Mouse (Mus musculus) kidney, adult 2 months (tissue): ENCODE results near the gene Prkaa1. TPM values are rescaled to one million over a fixed set of nuclear protein-coding genes. Genes with fewer than 3 reads are reported as not detected.
"Not testable (repeated sequence)": the region's sequence is repeated elsewhere in the genome, so short reads cannot be mapped to it uniquely, and the experiment has no call there.

ENCODE experiments used
- DNase-seq: peaks from one replicate; pipeline ENCODE4 v3.0.0; 2021
- H3K27ac ChIP-seq: fragments of 200-500 bp; 2 replicates; pipeline ENCODE4 v1.5.1; 2012; ENCODE audit warnings: low read depth, low read length, control low read depth, inconsistent platforms; ENCODE audit not compliant: insufficient read depth
- H3K27me3 ChIP-seq: fragments of 200-500 bp; replicated peaks from 2 replicates; pipeline ENCODE4 v1.6.1; 2012; ENCODE audit warnings: mild to moderate bottlenecking, moderate library complexity, low read length, inconsistent platforms; ENCODE audit not compliant: control insufficient read depth, insufficient read depth
- H3K36me3 ChIP-seq: fragments of 200-500 bp; 2 replicates; pipeline ENCODE4 v1.6.1; 2012; ENCODE audit warnings: mild to moderate bottlenecking, moderate library complexity, low read length, inconsistent platforms; ENCODE audit not compliant: control insufficient read depth, insufficient read depth
- H3K4me1 ChIP-seq: fragments of 200-500 bp; 2 replicates; pipeline ENCODE4 v1.6.1; 2011; ENCODE audit warnings: low read length; ENCODE audit not compliant: control insufficient read depth, insufficient read depth
- H3K4me3 ChIP-seq: fragments of 200-500 bp; 2 replicates; pipeline ENCODE4 v1.5.1; 2011; ENCODE audit warnings: mild to moderate bottlenecking, low read depth, low read length, control low read depth; ENCODE audit not compliant: insufficient read depth
- CTCF ChIP-seq: fragments of 200-500 bp; conservative IDR thresholded peaks from 2 replicates; pipeline ENCODE4 v1.5.1; 2011; ENCODE audit warnings: low read depth, mild to moderate bottlenecking, control low read depth, low read length, moderate library complexity, mixed read lengths; ENCODE audit not compliant: insufficient read depth, insufficient read length
- POLR2A ChIP-seq: fragments of 200-500 bp; IDR thresholded peaks from one replicate; pipeline ENCODE4 v1.6.1; 2011; ENCODE audit warnings: low read depth, low read length, control low read depth
- WGBS: fragments of 180-500 bp; shearing (Covaris S2); methylation state at CpG from one replicate; pipeline ENCODE4 v1.1.7; 2018; 5-methylcytosine and 5-hydroxymethylcytosine counted together
- polyA plus RNA-seq: library from polyadenylated mRNA; depleted of rRNA; stranded (reverse); fragments of >200 nt; gene quantifications from 2 replicates; pipeline ENCODE4 v1.2.3, GENCODE M21; 2012

Gene Prkaa1
- polyA plus RNA-seq, 1 experiment, result 6.5 TPM

DNA sequence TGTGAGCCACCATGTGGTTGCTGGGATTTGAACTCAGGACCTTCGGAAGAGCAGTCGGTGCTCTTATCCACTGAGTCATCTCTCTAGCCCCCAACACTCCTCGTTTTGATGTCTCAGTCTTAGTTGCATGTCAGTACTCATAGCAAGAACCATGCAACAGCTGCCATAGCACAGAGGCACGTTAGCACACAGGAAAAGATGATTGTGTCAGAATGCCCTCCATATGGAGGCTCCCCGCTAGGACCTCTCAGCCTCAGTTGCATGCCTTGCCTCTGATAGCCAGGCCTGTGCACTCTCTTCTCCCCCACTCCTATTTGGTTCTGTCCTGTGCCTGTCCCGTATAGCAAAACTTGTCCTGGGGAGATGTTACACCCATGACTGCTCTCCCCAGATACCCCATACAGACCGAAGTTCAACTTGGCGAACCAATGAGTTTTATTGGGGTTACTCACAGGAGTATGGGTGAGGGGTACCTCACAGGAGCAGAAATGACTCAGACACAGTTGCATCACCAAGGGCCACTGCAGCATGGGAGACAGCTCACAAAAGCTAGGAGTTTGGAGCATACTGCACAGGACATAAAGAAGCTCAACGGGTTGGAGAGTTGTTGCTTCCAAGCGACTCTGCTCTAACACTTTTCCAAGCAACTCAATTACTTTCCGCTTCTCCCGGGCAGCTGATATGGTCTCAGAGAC, 14.4 kb upstream of the Prkaa1 start:
- no peaks in the 10 kb centered on the region for H3K27me3 ChIP-seq
- TF ChIP-seq POLR2A (no peak), CTCF (no peak)
- 94% methylated on average over 12 of the region's 12 CpGs for WGBS
- H3K27ac ChIP-seq, result no peak overlapping the region
- no peak for DNase-seq
- H3K36me3 ChIP-seq, result no peaks in the 10 kb centered on the region
- no peaks in the 10 kb centered on the region for H3K4me1 ChIP-seq
- no peak overlapping the region for H3K4me3 ChIP-seq

DNA sequence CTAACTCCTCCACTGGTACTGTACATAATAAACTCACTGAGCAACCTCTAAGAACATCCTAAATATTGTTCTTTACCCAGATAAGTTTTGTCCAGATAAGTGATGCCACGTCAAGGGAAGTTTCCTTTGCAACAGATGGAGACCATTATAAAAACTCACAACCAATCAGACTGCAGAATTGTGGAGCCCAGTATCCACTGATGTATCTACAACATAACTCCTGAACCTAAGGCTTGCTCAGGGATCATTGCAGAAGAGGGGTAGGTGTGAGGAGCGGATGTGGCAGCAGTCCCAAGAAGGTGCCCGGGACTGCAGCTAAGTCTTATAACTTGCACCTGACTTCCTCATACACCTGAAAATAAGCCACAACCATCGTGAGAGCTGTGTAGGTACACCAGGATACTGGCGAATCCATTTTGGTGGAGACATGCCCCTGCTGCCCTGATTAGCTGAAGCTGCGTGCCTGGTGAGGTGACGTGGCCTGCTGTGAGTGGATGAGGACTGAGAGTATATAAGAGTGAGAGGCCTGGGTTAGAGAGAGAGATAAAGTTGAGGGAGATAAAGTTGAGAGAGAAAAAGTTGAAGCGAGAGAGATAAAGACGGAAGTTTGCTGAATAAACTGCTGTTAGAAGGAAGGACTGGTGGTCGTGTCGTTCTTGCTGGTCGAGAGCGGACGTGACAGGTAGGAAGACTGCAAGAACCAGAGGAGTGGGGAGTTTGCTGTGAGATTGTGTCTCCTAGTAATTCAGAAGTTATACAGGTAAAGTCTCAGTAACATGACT, 12.6 kb upstream of the Prkaa1 start:
- H3K27me3 ChIP-seq, H3K4me1 ChIP-seq, DNase-seq, H3K4me3 ChIP-seq, H3K36me3 ChIP-seq, H3K27ac ChIP-seq: not testable (repeated sequence)
- WGBS, result 92% methylated on average over 14 of the region's 14 CpGs

DNA sequence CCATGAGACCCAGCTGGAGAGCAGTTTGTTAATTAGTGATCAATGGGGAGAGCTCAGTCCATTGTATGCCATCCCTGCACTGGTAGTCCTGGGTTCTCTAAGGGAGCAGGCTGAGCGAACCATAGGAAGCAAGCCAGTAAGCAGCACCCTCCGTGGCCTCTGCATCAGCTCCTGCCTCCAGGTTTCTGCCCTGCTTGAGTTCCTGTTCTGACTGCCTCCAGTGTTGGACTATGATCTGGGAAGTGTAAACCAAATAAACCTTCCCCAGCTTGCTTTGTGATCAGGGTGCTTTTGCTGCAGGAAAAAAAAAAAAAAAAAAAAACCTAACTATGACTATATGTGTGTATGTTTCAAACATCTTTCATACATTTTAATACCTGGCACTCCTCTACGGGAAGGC, 10.4 kb upstream of the Prkaa1 start:
- WGBS, result 79% methylated on average over 3 of the region's 3 CpGs

DNA sequence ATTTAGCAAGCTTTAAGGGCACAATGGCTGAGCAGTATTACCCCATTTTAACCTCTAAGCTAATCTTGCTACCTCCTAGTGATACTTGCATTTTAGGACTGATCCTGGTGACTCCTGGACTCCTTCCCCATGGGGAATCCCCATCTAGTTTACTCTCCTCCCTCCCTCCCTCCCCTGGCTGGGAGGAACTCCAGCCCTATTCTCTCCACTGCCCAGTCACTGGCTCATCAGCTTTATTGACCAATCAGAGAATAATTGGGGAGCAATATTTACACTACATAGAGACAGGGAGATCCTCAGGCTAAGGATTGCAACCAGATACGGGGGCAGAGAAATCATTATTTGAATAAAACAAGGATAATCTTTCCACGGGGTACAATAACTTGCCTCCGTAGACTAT, 9.5 kb upstream of the Prkaa1 start:
- TF ChIP-seq POLR2A (no peak), CTCF (no peak)
- H3K4me3 ChIP-seq, result no peak overlapping the region
- 69% methylated on average over 3 of the region's 3 CpGs for WGBS

More for the DNA sequence above, 10.4 kb upstream of the Prkaa1 start:
- H3K4me3 ChIP-seq, result no peak overlapping the region
- no peak for DNase-seq
- no peaks in the 10 kb centered on the region for H3K27me3 ChIP-seq
- no peaks in the 10 kb centered on the region for H3K4me1 ChIP-seq
- no peak overlapping the region for H3K27ac ChIP-seq
- TF ChIP-seq POLR2A (no peak), CTCF (no peak)
- no peaks in the 10 kb centered on the region for H3K36me3 ChIP-seq

DNA sequence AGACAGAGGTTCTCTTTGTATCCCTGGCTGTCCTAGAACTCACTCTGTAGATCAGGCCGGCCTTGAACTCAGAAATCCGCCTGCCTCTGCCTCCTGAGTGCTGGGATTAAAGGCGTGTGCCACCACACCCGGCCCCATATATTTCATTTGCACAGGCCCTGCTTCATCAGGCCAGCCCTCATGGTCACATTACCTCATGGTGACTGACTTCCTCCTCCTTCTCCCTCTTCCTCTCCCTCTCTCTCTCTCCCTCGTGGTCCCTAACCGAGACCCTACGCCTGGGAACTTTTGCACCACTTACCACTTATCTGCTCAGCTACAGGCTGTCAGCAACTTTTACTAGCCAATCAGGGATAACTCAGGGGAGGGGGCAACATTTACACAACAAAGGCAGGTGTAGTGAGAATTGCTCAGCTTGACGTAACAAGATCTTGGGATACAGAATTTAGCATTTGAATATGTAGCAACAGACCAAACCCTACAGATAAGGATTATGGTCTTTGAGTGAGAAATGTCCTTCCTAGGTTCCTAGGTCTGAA, 8.6 kb upstream of the Prkaa1 start:
- no peak for DNase-seq
- 83% methylated on average over 8 of the region's 8 CpGs for WGBS

More for the DNA sequence above, 9.5 kb upstream of the Prkaa1 start:
- no peaks in the 10 kb centered on the region for H3K27me3 ChIP-seq
- no peaks in the 10 kb centered on the region for H3K36me3 ChIP-seq
- H3K4me1 ChIP-seq, result no peaks in the 10 kb centered on the region
- H3K27ac ChIP-seq, result no peak overlapping the region
- no peak for DNase-seq

DNA sequence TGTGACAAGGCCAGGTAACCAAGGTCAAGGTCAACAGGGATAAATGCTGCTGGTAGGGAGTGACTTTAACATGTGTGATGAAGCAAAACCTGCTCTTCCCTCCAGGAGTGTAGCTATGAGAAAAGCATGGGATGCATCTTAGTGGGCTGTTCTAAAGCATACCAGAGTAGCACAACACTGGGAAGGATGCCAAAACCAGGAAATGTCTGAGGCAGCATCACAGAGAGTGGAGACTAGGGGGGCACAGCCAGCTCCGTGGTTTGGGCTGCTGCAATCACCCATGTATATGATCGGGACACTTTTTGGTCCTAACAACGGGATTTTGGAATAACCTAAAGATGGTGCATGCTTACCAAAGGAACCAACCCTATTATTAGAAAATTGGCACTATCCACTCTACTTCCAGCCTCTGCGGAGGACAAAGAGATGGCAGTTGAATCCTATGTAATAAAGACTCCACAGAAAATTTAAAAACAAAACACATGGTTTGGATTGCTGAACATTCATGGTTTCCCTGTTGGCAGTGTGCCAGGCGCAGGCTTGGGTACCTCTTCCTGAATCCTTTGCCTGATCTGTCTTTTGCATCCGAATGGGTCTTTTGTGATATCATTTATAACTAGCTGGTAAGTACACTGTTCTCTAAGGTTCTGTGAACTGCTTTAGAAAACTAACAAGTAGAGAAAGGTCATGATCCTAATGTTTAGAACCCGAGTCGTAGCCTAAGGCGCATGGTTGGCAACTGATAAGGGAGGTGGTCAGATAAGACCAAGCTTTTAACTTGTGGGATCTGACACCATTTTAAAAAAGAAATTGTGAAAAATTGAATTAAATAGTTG, 5.4 kb upstream of the Prkaa1 start:
- WGBS, result 74% methylated on average over 9 of the region's 9 CpGs
- Histone ChIP-seq H3K4me3 (no peak overlapping the region), H3K36me3 (no peaks in the 10 kb centered on the region), H3K27ac (no peak overlapping the region), H3K4me1 (no peaks in the 10 kb centered on the region), H3K27me3 (no peaks in the 10 kb centered on the region)
- no peak for DNase-seq
- TF ChIP-seq CTCF, result no peak
- no peak for TF ChIP-seq POLR2A

More for the DNA sequence above, 8.6 kb upstream of the Prkaa1 start:
- no peak overlapping the region for H3K27ac ChIP-seq
- no peaks in the 10 kb centered on the region for H3K36me3 ChIP-seq
- no peak for TF ChIP-seq POLR2A
- TF ChIP-seq CTCF, result no peak
- H3K4me3 ChIP-seq, result no peak overlapping the region
- no peaks in the 10 kb centered on the region for H3K4me1 ChIP-seq
- no peaks in the 10 kb centered on the region for H3K27me3 ChIP-seq

DNA sequence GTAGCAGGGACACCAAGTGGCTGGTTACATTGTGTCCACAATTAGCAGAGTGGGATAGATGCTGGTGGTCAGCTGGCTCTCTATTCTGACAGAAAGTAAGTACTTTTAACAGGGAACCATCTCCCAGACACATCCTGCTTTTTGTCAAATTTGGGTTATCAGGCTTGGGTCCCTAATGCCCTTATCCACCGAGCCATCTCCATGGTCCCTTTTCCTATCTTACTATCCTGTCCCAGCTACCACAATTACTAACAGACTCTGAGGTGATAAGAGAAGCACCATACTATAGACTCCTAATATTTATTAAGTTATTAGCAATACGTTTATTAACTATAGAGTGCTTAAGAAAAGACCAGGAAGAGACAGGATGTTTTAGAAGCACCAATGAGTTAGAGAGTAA, 4.3 kb upstream of the Prkaa1 start:
- Histone ChIP-seq H3K4me1 (no peaks in the 10 kb centered on the region; the same call in 1 of the 2 replicates), H3K36me3 (no peaks in the 10 kb centered on the region), H3K4me3 (no peak overlapping the region), H3K27me3 (no peaks in the 10 kb centered on the region), H3K27ac (no peak overlapping the region)
- TF ChIP-seq CTCF (no peak), POLR2A (no peak)
- WGBS, result 90% methylated on average over 2 of the region's 2 CpGs
- DNase-seq, result no peak
